Mouse (Mus musculus) intestine, postnatal 0 days (tissue): ENCODE results near the gene Cacna1e. TPM values are rescaled to one million over a fixed set of nuclear protein-coding genes. Genes with fewer than 3 reads are reported as not detected.

Experiments used
- ATAC-seq: fragments of 200-750 bp; cut with Nextera tagmentation; 2 replicates; pipeline ENCODE4 v1.8.0; 2017; ENCODE audit warnings: mild to moderate bottlenecking, moderate TSS enrichment, moderate library complexity
- H3K27ac ChIP-seq: fragments of 300-500 bp; sonication (generic); 2 replicates; pipeline ENCODE4 v1.5.1; 2014; ENCODE audit warnings: mild to moderate bottlenecking, low read depth, low read length, moderate library complexity
- H3K27me3 ChIP-seq: fragments of 300-500 bp; sonication (generic); replicated peaks from 2 replicates; pipeline ENCODE4 v1.6.1; 2014; ENCODE audit warnings: low read length, mixed read lengths; ENCODE audit not compliant: control insufficient read depth, insufficient read depth
- H3K36me3 ChIP-seq: fragments of 300-500 bp; sonication (generic); 2 replicates; pipeline ENCODE4 v1.6.1; 2014; ENCODE audit warnings: mild to moderate bottlenecking, moderate library complexity; ENCODE audit not compliant: control insufficient read depth, insufficient read depth
- H3K4me1 ChIP-seq: fragments of 300-500 bp; sonication (generic); replicated peaks from 2 replicates; pipeline ENCODE4 v1.6.1; 2014; ENCODE audit warnings: antibody characterized with exemption, low read length, mixed read lengths; ENCODE audit not compliant: control insufficient read depth, insufficient read depth
- H3K4me2 ChIP-seq: fragments of 300-500 bp; sonication (generic); replicated peaks from 2 replicates; pipeline ENCODE4 v1.6.1; 2014; ENCODE audit warnings: low read depth, mild to moderate bottlenecking, moderate library complexity
- H3K4me3 ChIP-seq: fragments of 300-500 bp; sonication (generic); 2 replicates; pipeline ENCODE4 v1.5.1; 2014; ENCODE audit warnings: low read depth, low read length
- H3K9ac ChIP-seq: fragments of 300-500 bp; sonication (generic); 2 replicates; pipeline ENCODE4 v1.6.1; 2014; ENCODE audit warnings: mild to moderate bottlenecking, low read depth, low read length
- H3K9me3 ChIP-seq: fragments of 300-500 bp; sonication (generic); 2 replicates; pipeline ENCODE4 v1.6.1; 2016; ENCODE audit warnings: mixed run types; ENCODE audit not compliant: control insufficient read depth
- CTCF ChIP-seq: sonication (generic); IDR thresholded peaks from 2 replicates; pipeline ENCODE4 v1.5.1; 2016; ENCODE audit warnings: low read depth, mild to moderate bottlenecking, control low read depth, antibody characterized with exemption, moderate library complexity
- WGBS: fragments of 180-500 bp; shearing (Covaris S2); extraction: QIAGEN DNeasy Blood & Tissue Kit; methylation state at CpG from one replicate; pipeline ENCODE4 v1.1.7; 2014; 5-methylcytosine and 5-hydroxymethylcytosine counted together
- polyA plus RNA-seq: library from polyadenylated mRNA; unstranded; fragments of >200 nt; fragmentation: Nextera tagmentation; extraction: Ambion mirVana; gene quantifications from 2 replicates; pipeline ENCODE4 v1.2.1, GENCODE M21; 2015

Cacna1e gene
- polyA plus RNA-seq, 1 experiment from 2014 or later: 0.74 TPM

- WGBS: 85% methylated on average over 2 of the region's 2 CpGs
- no peak for TF ChIP-seq CTCF
- no peaks in the 10 kb centered on the region for H3K36me3 ChIP-seq
Measured at GRCm38 (mm10) chr1:154515350-154515749, 369.0 kb downstream of the Cacna1e start.

GRCm38 (mm10) chr1:154511736-154512135 lies 372.6 kb downstream of the Cacna1e start:
- no peak overlapping the region for H3K27ac ChIP-seq
- H3K4me1 ChIP-seq: no peaks in the 10 kb centered on the region
- H3K9ac ChIP-seq: no peak overlapping the region
- H3K4me3 ChIP-seq: no peak overlapping the region
- no peaks in the 10 kb centered on the region for H3K36me3 ChIP-seq
- no peak for ATAC-seq
- no peaks in the 10 kb centered on the region for H3K27me3 ChIP-seq
- H3K9me3 ChIP-seq: no peaks in the 10 kb centered on the region
- H3K4me2 ChIP-seq: no peak overlapping the region
- TF ChIP-seq CTCF: no peak

More at GRCm38 (mm10) chr1:154515350-154515749, 369.0 kb downstream of the Cacna1e start:
- H3K9me3 ChIP-seq: no peaks in the 10 kb centered on the region
- no peak for ATAC-seq
- no peaks in the 10 kb centered on the region for H3K27me3 ChIP-seq
- H3K4me3 ChIP-seq: no peak overlapping the region
- H3K4me1 ChIP-seq: no peaks in the 10 kb centered on the region
- H3K4me2 ChIP-seq: no peak overlapping the region
- H3K9ac ChIP-seq: no peak overlapping the region
- no peak overlapping the region for H3K27ac ChIP-seq

DNA sequence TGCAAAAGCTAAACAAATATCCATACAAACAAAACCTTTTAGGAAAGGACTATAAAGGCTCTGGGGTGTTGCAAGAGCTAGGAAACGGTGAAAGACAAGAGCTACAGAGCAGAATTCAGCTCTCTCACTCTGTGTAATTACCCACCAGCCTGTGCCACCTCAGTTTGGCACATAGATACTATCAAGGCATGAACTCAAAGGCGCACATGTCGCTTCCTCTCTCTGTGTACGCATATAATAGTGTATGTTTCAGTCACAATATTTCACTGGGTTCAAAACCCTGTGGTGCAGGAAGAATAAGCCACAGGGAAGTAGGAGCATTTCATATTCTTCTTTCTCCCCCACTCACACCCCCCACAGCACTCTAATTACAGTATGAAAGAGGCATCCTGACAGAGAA lies 380.3 kb downstream of the Cacna1e start:
- no peak for TF ChIP-seq CTCF
- Histone ChIP-seq H3K4me1 (no peaks in the 10 kb centered on the region), H3K4me3 (no peak overlapping the region), H3K27me3 (no peaks in the 10 kb centered on the region), H3K4me2 (no peak overlapping the region), H3K9me3 (no peaks in the 10 kb centered on the region), H3K36me3 (no peaks in the 10 kb centered on the region), H3K9ac (no peak overlapping the region), H3K27ac (no peak overlapping the region)
- WGBS: 69% methylated on average over 4 of the region's 4 CpGs
- no peak for ATAC-seq

- ATAC-seq: no peak
- no peak overlapping the region for H3K9ac ChIP-seq
- H3K4me3 ChIP-seq: no peak overlapping the region
- H3K36me3 ChIP-seq: no peaks in the 10 kb centered on the region
- 65% methylated on average over 5 of the region's 5 CpGs for WGBS
- H3K4me2 ChIP-seq: no peak overlapping the region
- H3K9me3 ChIP-seq: no peaks in the 10 kb centered on the region
- H3K27me3 ChIP-seq: no peaks in the 10 kb centered on the region
- H3K4me1 ChIP-seq: no peaks in the 10 kb centered on the region
- H3K27ac ChIP-seq: no peak overlapping the region
- TF ChIP-seq CTCF: no peak
Measured at GRCm38 (mm10) chr1:154500869-154501268, 383.4 kb downstream of the Cacna1e start.

DNA sequence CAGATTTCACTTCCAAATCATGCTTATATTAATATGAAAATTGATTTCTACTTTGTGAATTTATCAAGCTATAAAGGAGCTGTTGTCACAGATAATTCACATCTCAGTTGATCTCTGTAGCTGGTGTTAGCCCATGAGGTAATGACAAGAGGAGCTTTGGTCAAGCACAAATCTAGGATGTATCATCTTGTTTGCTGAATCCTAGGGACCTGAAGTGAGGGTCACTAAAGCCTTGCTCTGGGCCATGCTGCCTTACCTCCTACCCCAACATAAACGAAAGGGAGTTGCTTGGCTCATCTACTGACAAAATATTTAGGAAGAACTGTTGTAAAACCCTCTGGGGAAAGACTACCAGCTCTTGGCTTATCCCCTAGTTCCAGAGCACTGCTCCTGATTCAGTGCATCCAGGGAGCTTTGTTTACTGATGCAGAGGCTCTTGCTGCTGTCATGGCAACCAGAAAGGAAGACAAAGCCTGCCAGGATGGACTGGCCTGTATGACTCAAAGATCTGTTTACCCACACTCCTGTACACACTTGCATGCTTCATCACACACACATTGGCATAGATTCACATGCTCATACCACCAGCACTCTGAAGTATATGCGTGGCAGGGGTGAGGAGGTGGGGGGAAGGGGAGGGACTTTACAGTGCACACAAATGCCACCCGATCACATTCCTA lies 384.0 kb downstream of the Cacna1e start:
- no peak overlapping the region for H3K27ac ChIP-seq
- no peak overlapping the region for H3K9ac ChIP-seq
- no peaks in the 10 kb centered on the region for H3K4me1 ChIP-seq
- H3K27me3 ChIP-seq: no peaks in the 10 kb centered on the region
- H3K4me3 ChIP-seq: no peak overlapping the region
- H3K36me3 ChIP-seq: no peaks in the 10 kb centered on the region
- ATAC-seq: no peak
- 50% methylated on average over 3 of the region's 3 CpGs for WGBS
- H3K4me2 ChIP-seq: no peak overlapping the region
- H3K9me3 ChIP-seq: no peaks in the 10 kb centered on the region
- no peak for TF ChIP-seq CTCF

DNA sequence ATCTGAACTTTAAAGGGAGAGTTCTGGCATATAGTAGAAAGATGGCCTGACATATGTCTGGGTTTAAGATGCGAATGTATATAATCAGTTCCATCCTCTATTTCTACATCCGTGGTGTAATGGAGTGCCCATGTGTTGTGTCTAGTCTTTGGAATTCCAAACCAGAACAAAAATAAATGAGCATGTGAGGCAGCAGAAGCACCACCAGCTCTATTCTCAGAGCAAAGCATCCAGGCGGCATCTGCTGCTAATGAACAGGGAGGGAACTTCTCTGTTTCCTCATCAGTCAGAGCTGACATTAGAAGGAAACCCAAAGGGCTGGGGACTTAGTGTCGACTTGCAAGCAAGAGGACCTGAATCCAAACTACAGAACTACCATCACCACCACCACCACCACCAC lies 385.5 kb downstream of the Cacna1e start:
- no peak for ATAC-seq
- Histone ChIP-seq H3K4me1 (no peaks in the 10 kb centered on the region), H3K4me2 (no peak overlapping the region), H3K9ac (no peak overlapping the region), H3K27me3 (no peaks in the 10 kb centered on the region), H3K36me3 (no peaks in the 10 kb centered on the region), H3K4me3 (no peak overlapping the region), H3K27ac (no peak overlapping the region), H3K9me3 (no peaks in the 10 kb centered on the region)
- 62% methylated on average over 4 of the region's 4 CpGs for WGBS
- no peak for TF ChIP-seq CTCF
